In the genomic region with DNA sequence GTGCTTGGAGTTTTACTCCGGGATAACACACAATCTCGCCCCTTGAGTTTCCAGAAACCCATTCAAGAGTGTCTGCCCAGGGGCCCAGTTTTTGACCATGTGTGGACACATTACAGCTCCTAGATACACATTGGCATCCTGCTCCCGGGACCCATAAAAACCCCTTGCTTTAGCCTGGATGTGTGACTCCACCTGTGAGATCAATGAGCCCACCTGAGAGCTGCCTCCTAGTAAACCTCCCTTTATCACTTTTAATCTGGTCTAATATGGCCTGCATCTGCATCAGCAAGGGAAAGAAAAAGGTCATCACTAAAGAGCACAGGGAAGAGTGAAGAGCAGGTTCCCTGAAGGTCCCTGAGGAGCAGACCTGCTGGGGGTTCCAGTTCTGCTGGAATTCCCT, we compare ENCODE assay signal across 40 mouse cellular contexts. TPM values are rescaled to one million over a fixed set of nuclear protein-coding genes. Genes with fewer than 3 reads are reported as not detected.
"Had no signal": no experiment of that assay in that cellular context is flagged by ENCODE, and none has a peak within 500 bp of the region (broad histone marks: within the 10 kb centered on the region; RNA-seq: fewer than 3 reads in every experiment).

No protein-coding gene starts in this region.

- ATAC-seq: forebrain, embryonic 13.5 days; forebrain, embryonic 14.5 days; forebrain, embryonic 15.5 days; forebrain, embryonic 16.5 days; forebrain, postnatal 0 days had no signal

- H3K4me1 ChIP-seq: embryonic facial prominence, embryonic 12.5 days; embryonic facial prominence, embryonic 15.5 days; forebrain, embryonic 12.5 days; forebrain, embryonic 13.5 days; forebrain, embryonic 15.5 days had no signal

- H3K36me3 ChIP-seq: embryonic facial prominence, embryonic 10.5 days; embryonic facial prominence, embryonic 12.5 days; embryonic facial prominence, embryonic 13.5 days; embryonic facial prominence, embryonic 15.5 days; forebrain, embryonic 10.5 days; forebrain, embryonic 12.5 days; forebrain, embryonic 15.5 days had no signal

- H3K9ac ChIP-seq: embryonic facial prominence, embryonic 12.5 days; embryonic facial prominence, embryonic 13.5 days; embryonic facial prominence, embryonic 15.5 days; forebrain, embryonic 12.5 days; forebrain, embryonic 13.5 days; forebrain, embryonic 15.5 days; forebrain, postnatal 0 days had no signal

- H3K4me3 ChIP-seq: embryonic facial prominence, embryonic 10.5 days; embryonic facial prominence, embryonic 12.5 days; embryonic facial prominence, embryonic 13.5 days; embryonic facial prominence, embryonic 15.5 days; erythroblast, embryonic 14.5 days; forebrain, embryonic 10.5 days; forebrain, embryonic 12.5 days; forebrain, embryonic 13.5 days; forebrain, embryonic 15.5 days; gastrocnemius, adult 2 months; heart, adult 2 months had no signal

- H3K27ac ChIP-seq: embryonic facial prominence, embryonic 10.5 days; embryonic facial prominence, embryonic 12.5 days; embryonic facial prominence, embryonic 13.5 days; embryonic facial prominence, embryonic 15.5 days; forebrain, embryonic 10.5 days; forebrain, embryonic 12.5 days; forebrain, embryonic 13.5 days; forebrain, embryonic 15.5 days; gastrocnemius, adult 2 months; heart, adult 2 months had no signal

- H3K4me2 ChIP-seq: embryonic facial prominence, embryonic 12.5 days; embryonic facial prominence, embryonic 13.5 days; embryonic facial prominence, embryonic 15.5 days; forebrain, embryonic 12.5 days; forebrain, embryonic 13.5 days; forebrain, embryonic 15.5 days had no signal

- DNase-seq: cerebellum, adult 2 months; cerebellum, adult 8-10 months; cerebellum, adult 9-10 months; cerebellum, adult 9-11 months; cerebellum, postnatal 10 days; cerebellum, postnatal 14 days; cerebellum, postnatal 25 days; cerebellum, postnatal 36 days; embryo, embryonic 11 days; forebrain, postnatal 0 days; gastrocnemius, adult 2 months; gastrocnemius, postnatal 10 days; gastrocnemius, postnatal 14 days; gastrocnemius, postnatal 25 days; gastrocnemius, postnatal 36 days; heart, adult 18-20 months; heart, adult 2 months had no signal

- H3K9me3 ChIP-seq: embryonic facial prominence, embryonic 10.5 days; embryonic facial prominence, embryonic 12.5 days; embryonic facial prominence, embryonic 13.5 days; embryonic facial prominence, embryonic 15.5 days; forebrain, embryonic 10.5 days; forebrain, embryonic 12.5 days; forebrain, embryonic 13.5 days; forebrain, embryonic 15.5 days had no signal

RNA-seq across cellular contexts. Expression of a gene that starts 29.8 kb away (rescaled TPM):
- total RNA-seq: common myeloid progenitor, adult 5-6 weeks; forebrain, postnatal 0 days; gastrocnemius, adult 18-20 months; gastrocnemius, adult 2 months; gastrocnemius, adult 8-10 months; gastrocnemius, postnatal 10 days; gastrocnemius, postnatal 14 days; gastrocnemius, postnatal 25 days; gastrocnemius, postnatal 36 days; gastrocnemius, postnatal 4 days; granulocyte monocyte progenitor cell, adult 5-6 weeks; heart, adult 18-20 months; heart, adult 2 months; heart, adult 8-10 months had no signal
- polyA plus RNA-seq: cerebellum, adult 2 months; cortical plate, adult 2 months; embryonic facial prominence, embryonic 10.5 days; embryonic facial prominence, embryonic 11.5 days; embryonic facial prominence, embryonic 14.5 days; erythroblast, embryonic 14.5 days; forebrain, embryonic 10.5 days; forebrain, embryonic 11.5 days; forebrain, embryonic 12.5 days; forebrain, embryonic 13.5 days; forebrain, embryonic 14.5 days; forebrain, embryonic 15.5 days; forebrain, embryonic 16.5 days; forebrain, postnatal 0 days; frontal cortex, adult 2 months; gonadal fat pad, adult 2 months; heart, adult 2 months had no signal

RNA-seq across cellular contexts. Expression of a gene that starts 43.1 kb away (rescaled TPM):
- total RNA-seq: common myeloid progenitor, adult 5-6 weeks; granulocyte monocyte progenitor cell, adult 5-6 weeks had no signal
- polyA plus RNA-seq: erythroblast, embryonic 14.5 days had no signal
